Mouse (Mus musculus) brain, embryonic 14.5 days (tissue): Measurements from ENCODE around the gene Aifm3.

ENCODE experiments used
- CTCF ChIP-seq: fragments of 200-500 bp; IDR thresholded peaks from 2 replicates; pipeline ENCODE4 v1.5.1; 2012; ENCODE audit warnings: inconsistent platforms, mild to moderate bottlenecking, moderate library complexity, borderline replicate concordance; ENCODE audit not compliant: insufficient read depth, insufficient read length; ENCODE audit errors: extremely low read depth
- POLR2A ChIP-seq: fragments of 200-500 bp; IDR thresholded peaks from 2 replicates; pipeline ENCODE4 v1.6.1; 2012; ENCODE audit warnings: mild to moderate bottlenecking, inconsistent platforms, borderline replicate concordance; ENCODE audit not compliant: poor library complexity, insufficient read depth, insufficient read length, severe bottlenecking; ENCODE audit errors: extremely low read depth

GRCm38 (mm10) chr16:17524156-17524555 is 34.7 kb downstream of the Aifm3 start:
- no peak for TF ChIP-seq CTCF
- no peak for TF ChIP-seq POLR2A
